Mouse (Mus musculus) cerebellum, adult 11 months (tissue): ENCODE results near the gene Cpm.
"Not testable (repeated sequence)": the region's sequence is repeated elsewhere in the genome, so short reads cannot be mapped to it uniquely, and the experiment has no call there.

ENCODE experiments used
- DNase-seq: peaks from one replicate; pipeline ENCODE4 v3.0.0; 2022

Gene Cpm

GRCm38 (mm10) chr10:117593857-117594256 is 35.4 kb upstream of the Cpm start:
- no peak for DNase-seq

GRCm38 (mm10) chr10:117594291-117594850 is 34.9 kb upstream of the Cpm start:
- no peak for DNase-seq

- DNase-seq, result no peak
Observed at GRCm38 (mm10) chr10:117594913-117595312, 34.4 kb upstream of the Cpm start.

- DNase-seq, result no peak
Observed at GRCm38 (mm10) chr10:117595442-117596164, 33.7 kb upstream of the Cpm start.

- DNase-seq, result no peak
Observed at GRCm38 (mm10) chr10:117596165-117596735, 33.0 kb upstream of the Cpm start.

GRCm38 (mm10) chr10:117596771-117597324 is 32.5 kb upstream of the Cpm start:
- no peak for DNase-seq

GRCm38 (mm10) chr10:117597371-117598265 is 31.7 kb upstream of the Cpm start:
- DNase-seq, result not testable (repeated sequence)

GRCm38 (mm10) chr10:117598266-117598950 is 30.9 kb upstream of the Cpm start:
- no peak for DNase-seq

- not testable (repeated sequence) for DNase-seq
Observed at GRCm38 (mm10) chr10:117598951-117599572, 30.2 kb upstream of the Cpm start.

- DNase-seq, result no peak
Observed at GRCm38 (mm10) chr10:117601146-117602035, 27.9 kb upstream of the Cpm start.

- no peak for DNase-seq
Observed at GRCm38 (mm10) chr10:117602325-117603129, 26.8 kb upstream of the Cpm start.

- no peak for DNase-seq
Observed at GRCm38 (mm10) chr10:117603130-117603833, 26.0 kb upstream of the Cpm start.

- no peak for DNase-seq
Observed at GRCm38 (mm10) chr10:117603834-117604623, 25.3 kb upstream of the Cpm start.

- no peak for DNase-seq
Observed at GRCm38 (mm10) chr10:117604624-117605282, 24.5 kb upstream of the Cpm start.

- no peak for DNase-seq
Observed at GRCm38 (mm10) chr10:117605283-117606243, 23.7 kb upstream of the Cpm start.

- no peak for DNase-seq
Observed at GRCm38 (mm10) chr10:117606423-117606822, 22.9 kb upstream of the Cpm start.
